Mouse (Mus musculus) neutrophil, adult 5-6 weeks (primary cell): ENCODE results near the gene Col25a1. TPM values are rescaled to one million over a fixed set of nuclear protein-coding genes. Genes with fewer than 3 reads are reported as not detected.

ENCODE experiments used
- ATAC-seq: fragments of 151-379, 151-347 bp; 2 replicates; pipeline ENCODE4 v1.8.0; 2017; ENCODE audit warnings: mild to moderate bottlenecking, moderate TSS enrichment; ENCODE audit not compliant: insufficient number of reproducible peaks, poor library complexity, low FRiP score, severe bottlenecking; ENCODE audit errors: extremely low read depth
- total RNA-seq: library from RNA; stranded (forward); fragments of 200-1000 nt; gene quantifications from 2 replicates; pipeline ENCODE4 v1.2.3, GENCODE M21; 2017

Gene Col25a1
- total RNA-seq, 1 experiment from 2014 or later = not detected

DNA sequence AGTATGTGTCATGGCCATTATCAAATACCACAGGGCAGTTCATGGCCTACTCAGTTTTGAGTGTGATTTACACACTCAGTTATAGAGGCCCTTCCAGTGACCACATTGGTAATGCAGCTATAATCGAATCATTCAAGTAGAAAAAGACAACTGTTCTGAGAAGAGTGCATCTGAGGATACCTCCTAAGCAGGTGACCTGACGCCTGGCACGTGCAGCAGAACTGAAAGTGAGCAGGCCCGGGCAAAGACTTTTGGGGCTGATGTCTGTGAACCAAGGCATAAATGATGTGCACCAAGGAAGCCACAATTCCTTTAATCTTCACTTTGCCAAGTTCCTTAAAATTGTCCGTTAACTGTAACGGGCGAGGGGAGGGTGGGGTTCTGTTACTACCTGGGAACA is 101.6 kb downstream of the Col25a1 start:
- no peak for ATAC-seq

DNA sequence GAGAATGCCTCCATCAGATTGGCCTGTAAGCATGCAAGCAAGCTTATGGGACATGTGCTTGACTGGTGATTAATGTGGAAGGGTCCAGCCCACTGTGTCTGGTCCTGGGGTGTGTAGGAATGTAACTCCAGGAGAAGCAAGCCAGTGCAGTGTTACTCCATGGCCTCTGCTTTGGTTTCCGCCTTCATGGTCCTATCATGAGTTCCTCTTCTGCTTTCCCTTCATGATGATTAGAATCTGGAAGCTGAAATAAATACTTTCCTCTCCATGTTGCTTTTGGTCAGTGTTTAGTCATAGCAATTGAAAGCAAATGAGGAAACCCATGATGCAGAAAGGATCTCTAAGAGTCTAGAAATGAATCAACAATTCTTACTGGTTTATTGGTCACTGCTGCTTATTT is 103.9 kb downstream of the Col25a1 start:
- ATAC-seq = no peak

DNA sequence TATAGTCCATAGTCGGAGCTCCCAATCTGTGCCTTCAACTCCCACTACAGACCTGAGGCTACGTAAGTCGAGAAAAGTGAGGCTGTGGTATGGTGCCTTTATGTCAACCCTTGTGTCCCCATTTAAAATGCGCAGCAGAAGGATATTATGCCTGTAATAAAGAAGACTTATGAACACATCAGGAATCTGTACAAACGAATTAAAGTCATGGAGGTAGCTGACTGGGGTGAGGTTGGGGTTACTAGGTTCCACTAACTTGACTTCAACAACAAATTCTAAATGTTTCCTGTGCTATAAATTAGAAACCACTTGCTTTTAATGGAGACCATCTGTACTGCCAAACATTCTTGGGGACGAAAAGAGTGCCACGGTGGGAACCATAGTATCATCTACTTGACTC is 104.8 kb downstream of the Col25a1 start:
- no peak for ATAC-seq

DNA sequence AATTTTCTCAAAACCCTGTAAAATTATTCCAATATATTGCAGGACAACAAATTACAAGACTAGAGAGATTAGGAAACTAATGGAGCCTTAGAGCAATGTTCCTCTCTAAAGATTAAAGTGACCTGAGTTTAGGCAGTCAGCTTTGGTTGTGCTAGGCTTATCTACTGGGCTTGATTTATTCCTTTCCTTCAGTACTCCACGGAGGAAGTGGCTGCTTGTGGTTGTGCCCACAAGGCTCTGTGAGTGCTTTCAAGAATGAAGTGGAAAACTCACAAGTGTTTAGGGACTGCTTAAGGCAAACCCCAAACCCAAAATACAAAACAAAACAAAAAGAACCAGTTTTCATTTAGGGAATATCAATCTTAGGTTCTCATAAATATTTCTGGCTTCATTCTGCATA is 106.6 kb downstream of the Col25a1 start:
- ATAC-seq = no peak

DNA sequence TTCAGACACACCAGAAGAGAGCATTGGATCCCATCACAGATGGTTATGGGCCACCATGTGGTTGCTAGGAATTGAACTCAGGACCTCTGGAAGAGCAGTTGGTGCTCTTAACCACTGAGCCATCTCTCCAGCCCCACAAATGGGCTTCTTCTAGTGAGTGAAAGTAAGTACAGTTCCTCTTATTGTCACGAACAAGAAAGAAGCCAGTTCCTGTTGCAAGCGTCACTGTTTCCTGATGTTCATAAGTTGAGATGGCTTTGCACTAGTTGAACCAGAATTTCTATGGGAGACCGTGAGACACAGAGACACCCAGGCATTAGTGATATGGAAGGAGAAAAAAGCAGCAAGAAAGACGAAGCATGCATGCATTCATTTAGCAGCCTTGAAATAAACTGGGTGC is 110.6 kb downstream of the Col25a1 start:
- ATAC-seq = no peak

DNA sequence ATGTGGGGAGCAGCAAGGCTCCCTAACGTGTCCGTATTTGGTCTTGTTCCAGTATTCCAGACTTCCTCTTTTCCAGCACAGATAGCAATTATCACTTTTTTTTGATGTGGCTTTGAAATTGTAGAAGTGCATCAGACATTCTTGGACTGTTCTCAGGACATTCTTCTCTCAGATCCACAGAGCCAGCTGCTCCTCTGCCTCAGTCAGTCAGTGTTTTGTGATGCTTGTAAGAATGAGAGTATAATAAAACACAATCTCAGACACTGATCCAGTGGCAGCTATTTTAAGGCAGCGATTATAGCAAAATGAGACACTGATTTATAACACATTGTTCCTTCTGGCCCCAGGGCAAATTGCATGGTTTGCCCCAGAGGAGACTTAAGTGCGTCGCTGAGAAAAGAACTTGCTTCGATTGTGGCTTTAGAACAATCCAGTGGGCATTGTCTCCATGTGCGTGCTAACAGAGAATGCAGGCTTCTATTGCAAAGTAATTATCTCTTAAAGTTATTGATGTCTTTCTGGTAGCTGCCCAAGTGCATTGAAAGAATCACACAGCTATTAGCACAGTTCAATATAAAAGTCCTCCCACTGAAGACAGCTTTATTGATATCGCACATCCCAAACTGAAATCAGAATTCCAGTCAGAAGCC is 111.5 kb downstream of the Col25a1 start:
- no peak for ATAC-seq

DNA sequence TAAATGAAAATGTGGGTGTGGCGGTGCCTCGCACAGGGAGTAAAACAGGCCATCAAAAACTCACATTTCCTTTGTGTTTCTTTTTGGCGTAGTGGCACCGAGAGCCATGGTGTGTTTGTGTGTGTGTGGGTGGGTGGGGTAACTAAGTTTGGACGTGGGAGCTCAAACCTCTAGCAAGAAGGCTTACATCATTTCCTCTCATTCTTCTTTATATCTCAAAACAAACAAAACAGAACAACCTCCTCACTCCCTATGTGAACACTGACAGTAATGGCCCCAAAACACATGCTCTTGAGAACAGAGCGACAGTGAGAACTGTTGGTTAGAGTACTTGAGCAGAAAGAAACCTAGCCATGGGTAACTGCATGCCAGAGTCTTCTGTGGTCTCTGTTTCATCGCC is 121.1 kb downstream of the Col25a1 start:
- ATAC-seq = no peak

DNA sequence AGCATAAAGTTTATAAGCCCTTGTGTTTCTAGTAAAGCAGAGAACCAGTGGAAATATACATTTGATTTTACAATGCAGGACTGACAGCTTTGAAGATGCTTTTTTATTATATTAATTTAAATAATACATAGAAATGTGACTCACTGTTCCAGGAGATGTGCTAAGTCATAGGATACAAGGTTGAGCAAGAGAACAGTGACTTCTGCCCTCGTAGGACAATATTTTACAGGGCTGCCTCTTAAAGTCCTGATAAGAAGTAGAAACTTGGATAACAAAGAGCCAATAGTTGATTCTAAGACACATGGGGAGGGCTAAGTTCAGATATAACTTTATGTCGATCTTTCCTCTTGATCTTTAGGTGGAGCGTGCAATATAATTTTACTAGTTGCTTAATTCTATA is 124.8 kb downstream of the Col25a1 start:
- no peak for ATAC-seq

DNA sequence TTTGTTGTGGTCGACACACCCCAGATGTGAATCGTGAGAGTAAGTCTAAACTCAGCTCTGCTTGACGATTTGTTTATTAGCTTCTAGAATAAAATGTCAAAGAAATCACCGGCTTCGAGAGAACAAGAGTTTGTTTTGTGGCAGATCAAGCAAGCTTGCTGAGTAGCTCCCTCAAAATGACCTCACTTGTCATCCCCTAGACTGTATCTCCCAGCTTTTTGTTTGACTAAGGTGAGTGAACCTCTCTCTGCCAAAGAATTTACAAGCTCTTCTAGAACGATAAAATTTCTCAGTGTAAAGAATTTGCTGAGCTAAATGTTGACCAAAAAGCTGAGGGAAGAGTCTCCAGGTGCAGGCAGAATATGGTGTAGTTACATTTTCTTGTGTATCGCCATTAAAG is 125.3 kb downstream of the Col25a1 start:
- no peak for ATAC-seq

DNA sequence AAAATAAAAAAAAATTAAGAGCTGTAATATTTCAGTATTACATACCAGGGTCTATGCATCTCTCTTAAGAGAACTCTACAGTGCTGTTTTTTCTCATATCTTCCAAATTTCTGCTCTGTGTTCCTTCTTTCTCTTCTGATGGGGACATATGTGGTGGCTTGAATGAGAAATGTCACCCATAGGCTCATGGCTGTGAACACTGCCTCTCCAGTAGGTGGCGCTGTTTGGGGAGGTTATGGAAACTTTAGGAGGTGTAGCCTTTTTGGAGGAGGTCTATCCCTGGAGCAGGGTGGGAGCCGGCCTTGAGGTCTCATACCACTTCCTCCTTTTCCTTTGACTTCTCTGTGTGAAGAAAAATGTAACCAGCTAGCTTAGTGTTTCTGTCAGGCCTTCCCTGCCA is 128.4 kb downstream of the Col25a1 start:
- no peak for ATAC-seq

DNA sequence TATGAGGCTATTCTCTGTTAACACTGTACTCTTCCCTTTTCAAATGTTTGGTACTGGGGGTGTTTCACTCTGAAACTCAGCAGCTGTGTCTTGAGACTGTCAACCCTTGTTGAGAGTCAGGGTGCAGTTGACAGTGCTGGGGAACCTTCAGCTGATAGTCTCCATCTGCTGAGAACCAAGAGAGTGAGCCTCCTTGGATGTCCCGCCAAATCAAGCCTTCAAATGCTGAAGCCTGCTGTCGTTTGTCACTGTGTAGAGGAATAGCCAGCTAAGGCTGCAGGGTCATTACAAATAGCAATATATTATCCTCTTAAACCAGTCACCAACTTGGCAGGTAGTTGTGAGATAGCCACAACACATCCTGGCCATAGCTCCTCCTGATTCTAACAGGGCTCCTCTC is 129.0 kb downstream of the Col25a1 start:
- ATAC-seq = no peak

DNA sequence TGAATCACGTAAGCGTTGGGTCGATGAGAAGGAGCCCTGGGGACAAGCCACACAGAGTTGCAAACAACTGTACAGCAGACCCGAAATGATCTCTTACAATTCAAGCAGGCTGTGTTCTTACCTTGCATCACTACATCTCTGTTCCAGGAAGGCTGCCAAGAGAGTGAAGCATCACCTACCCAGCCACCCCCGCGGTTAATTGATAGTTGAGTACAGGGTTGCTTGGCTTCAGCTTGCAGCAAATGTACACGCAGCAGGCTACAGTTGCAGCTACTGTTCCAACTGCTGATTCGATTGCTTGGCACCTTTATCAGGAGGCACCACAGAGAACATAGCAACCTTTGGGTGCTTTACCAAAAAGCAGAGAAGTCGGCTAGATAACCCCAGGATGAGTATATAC is 133.8 kb downstream of the Col25a1 start:
- ATAC-seq = no peak

DNA sequence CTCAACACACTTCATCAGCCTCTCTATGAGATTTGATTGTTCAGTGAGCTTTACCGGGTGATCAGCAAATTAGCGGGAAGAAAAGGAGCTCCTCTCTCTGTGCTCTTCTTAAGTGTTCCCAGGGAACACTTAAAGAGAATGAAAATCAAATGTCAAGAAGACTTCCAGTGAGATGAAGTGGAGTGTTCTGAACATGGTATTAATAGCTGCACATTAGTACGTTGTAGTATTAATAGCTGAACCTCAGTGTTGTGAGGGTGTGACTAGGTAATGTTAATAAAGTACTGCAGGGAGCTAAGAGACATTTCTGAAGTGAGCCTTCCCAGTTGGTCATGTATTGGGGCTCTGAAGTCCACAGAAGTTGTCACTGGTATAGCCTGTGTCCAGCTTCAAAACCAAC is 139.2 kb downstream of the Col25a1 start:
- no peak for ATAC-seq

DNA sequence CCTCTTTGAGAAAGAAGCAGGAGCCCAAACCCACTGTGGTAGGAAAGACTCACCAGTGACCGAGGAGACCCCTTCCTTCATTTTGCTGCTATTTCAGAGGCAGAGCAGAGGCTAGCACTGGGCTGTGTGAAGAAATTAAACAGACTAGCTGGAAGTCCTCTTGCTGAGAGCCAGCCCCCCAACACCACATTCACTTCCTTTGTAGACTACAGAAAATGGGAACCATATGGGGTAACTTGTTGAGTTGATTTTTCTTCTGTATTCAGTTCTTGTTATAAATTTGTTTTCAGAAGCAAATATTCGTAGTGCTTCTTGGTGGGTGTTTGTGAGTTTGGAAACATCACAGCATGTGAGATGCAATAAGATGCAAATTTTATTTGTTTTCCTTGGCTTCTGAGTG is 142.6 kb downstream of the Col25a1 start:
- ATAC-seq = no peak

DNA sequence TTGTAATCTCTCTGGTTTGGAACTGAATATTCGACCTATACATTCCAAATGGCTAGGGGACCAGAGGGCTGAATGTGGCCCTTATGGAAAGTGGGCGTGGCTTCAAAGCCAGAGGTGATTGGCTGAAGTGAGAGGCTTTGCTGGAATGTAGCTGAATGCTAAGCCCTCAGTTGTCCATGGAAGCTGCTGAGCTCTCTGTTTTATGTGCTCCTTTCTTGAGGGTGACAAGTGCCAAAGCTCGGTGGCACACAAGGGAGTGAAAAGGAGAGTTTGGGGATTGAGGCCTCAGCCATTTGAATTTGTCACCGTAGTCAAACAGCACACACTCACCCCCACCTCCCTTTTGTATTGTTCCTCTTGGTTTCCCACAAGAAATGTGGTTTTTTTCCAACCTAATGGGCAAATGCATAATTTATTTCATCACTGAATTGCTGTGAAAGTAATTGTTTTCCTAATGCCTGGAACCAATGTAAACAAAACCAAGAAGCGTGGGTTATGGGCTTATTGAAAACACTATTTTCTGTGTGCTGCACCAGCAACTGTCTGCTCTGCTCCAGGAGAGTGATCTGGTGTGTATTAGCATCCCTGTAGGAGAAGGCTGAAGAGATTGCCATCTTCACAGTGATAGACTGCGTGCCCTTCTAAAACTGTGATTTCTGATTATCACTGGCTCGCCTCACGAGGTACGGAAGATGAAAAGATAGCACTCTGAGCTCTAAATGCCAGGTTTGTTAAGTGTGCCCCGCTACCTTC is 147.2 kb downstream of the Col25a1 start:
- no peak for ATAC-seq

DNA sequence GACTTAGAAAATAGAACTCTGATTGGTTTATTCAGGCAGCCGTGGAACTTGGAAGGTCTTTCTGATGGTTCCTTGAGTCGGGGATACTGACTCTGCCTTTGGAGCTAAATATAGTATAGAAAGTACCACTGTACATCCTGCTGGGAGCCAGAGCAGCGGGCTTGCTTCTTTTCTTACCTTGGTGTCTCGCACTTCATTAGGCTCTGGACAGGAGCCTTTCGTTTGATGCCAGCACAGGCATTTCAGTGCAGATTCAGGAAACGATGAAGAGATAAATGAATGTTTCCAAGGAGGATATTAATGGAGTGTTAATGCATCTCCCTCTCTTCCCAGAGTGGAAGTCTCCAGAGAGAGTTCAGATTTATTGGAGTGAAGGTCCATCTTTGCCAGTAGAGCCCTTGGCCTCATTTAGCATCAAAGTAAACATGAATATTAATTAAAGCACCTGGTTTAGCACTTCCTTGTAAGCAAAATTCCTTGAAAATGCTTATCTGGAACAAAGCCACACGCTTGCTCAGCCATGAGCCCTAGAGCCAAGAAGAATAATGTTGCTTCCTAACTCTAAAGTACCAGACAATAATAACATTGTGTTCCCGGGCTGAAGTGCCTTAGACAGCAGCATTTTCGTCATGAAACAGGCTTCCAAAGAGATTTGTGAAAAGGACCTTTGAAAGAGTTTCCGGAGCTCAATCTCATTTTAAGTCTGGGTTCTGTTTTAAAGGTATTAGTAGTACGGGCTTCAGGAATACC is 151.9 kb downstream of the Col25a1 start:
- no peak for ATAC-seq

DNA sequence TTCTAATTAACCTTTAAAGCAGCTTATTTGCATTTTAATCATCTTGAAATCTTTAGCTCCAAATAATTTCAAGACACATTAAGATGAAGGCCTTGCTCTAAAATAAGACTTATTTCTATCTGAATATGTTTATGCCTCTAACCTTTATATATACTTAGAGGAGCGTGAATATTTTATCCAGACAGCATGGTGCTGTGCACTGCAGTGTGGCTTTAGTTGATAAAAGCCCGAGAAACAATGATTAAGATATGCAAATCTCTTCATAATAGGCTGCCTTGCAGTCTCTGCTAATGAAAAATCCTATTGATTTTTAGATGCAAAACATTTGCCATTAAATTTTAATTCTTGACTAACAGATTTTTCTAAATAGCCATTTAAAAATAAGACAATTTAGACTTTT is 156.8 kb downstream of the Col25a1 start:
- no peak for ATAC-seq

DNA sequence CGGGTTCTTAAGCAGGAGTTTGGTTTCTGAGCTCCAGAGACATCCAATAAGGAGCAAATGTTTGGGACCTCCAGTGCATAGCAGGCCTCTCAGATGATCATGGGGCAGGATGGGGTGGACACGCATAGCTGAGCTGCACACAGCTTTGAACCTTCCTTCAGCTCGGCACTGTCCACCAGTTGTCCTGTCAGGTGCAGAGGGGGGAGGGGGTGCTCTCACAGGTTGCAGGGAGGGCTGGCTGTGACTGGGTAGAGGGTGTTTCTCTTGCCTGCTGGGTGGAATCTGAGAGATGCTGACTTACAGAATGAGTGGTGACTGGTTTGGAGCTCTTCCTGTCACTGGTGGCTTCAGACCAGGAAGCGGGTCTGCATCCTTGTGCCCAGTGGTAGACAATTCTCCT is 157.5 kb downstream of the Col25a1 start:
- no peak for ATAC-seq

DNA sequence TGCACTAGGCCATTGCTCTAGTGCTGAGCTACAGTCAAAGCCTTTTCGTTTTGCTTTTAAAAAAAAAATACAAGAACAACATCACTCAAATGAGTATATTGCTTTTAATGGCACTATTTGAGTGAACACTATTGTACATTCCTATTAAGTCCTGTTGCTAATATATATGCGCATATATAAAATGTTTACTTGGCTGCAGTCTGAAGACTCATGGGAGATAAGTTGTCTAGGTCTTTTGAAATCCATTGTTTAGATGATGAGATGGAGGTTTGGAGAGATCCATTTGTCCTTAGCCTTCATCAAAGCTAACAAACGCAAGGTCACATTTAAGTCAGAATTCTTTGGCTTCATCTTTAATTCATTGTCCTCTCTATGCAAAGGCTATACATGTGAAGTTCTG is 157.9 kb downstream of the Col25a1 start:
- no peak for ATAC-seq

DNA sequence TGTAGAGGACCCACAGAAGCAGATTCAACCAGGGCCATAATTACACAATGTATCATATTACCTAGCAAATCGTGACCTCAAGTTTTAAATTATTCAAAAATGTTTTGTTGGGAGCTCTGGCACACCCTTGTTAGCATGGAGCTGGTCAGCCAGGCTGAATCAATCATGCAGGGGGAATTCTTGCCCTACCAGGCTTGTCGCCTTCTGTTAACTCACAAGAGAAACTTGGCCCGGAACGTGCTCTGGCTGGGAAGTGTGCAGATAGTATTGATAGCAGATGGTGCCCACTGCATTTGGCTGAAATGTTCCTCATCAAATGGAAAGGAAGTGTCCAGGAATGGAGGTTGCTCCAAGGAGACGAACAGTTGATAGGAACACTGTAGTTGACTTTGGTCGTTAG is 158.9 kb downstream of the Col25a1 start:
- no peak for ATAC-seq
